Mouse (Mus musculus): ENCODE results near the gene Klf12. TPM values are rescaled to one million over a fixed set of nuclear protein-coding genes. Genes with fewer than 3 reads are reported as not detected.
"Not testable (repeated sequence)": the region's sequence is repeated elsewhere in the genome, so short reads cannot be mapped to it uniquely, and the experiment has no call there.

The Klf12 gene
- polyA plus RNA-seq, 1 experiment = 57.7 TPM

- TF ChIP-seq POLR2A (IDR thresholded peaks at IDR 0.05; ENCODE audit: borderline replicate concordance, extremely low read depth, insufficient read depth, insufficient read length, poor library complexity, severe bottlenecking) = no peak
- no peak for TF ChIP-seq CTCF (IDR thresholded peaks at IDR 0.05; ENCODE audit: borderline replicate concordance, extremely low read depth, insufficient read depth, insufficient read length)
- no peak for DNase-seq (ENCODE audit: low read depth)
These were observed 428.1 kb downstream of the Klf12 start for GRCm38 (mm10) chr14:99856158-99857011.

- DNase-seq (ENCODE audit: low read depth) = not testable (repeated sequence)
These were observed 430.0 kb downstream of the Klf12 start for GRCm38 (mm10) chr14:99854467-99854807.

GRCm38 (mm10) chr14:99853769-99854466, 430.6 kb downstream of the Klf12 start:
- DNase-seq (ENCODE audit: low read depth) = not testable (repeated sequence)

- DNase-seq (ENCODE audit: low read depth) = no peak
These were observed 434.1 kb downstream of the Klf12 start for GRCm38 (mm10) chr14:99850350-99850749.

GRCm38 (mm10) chr14:99847502-99847901, 437.0 kb downstream of the Klf12 start:
- no peak for TF ChIP-seq CTCF (IDR thresholded peaks at IDR 0.05; ENCODE audit: borderline replicate concordance, extremely low read depth, insufficient read depth, insufficient read length)
- TF ChIP-seq POLR2A (IDR thresholded peaks at IDR 0.05; ENCODE audit: borderline replicate concordance, extremely low read depth, insufficient read depth, insufficient read length, poor library complexity, severe bottlenecking) = no peak
- DNase-seq (ENCODE audit: low read depth) = no peak

More at GRCm38 (mm10) chr14:99850350-99850749, 434.1 kb downstream of the Klf12 start:
- no peak for TF ChIP-seq POLR2A (IDR thresholded peaks at IDR 0.05; ENCODE audit: borderline replicate concordance, extremely low read depth, insufficient read depth, insufficient read length, poor library complexity, severe bottlenecking)
- TF ChIP-seq CTCF (IDR thresholded peaks at IDR 0.05; ENCODE audit: borderline replicate concordance, extremely low read depth, insufficient read depth, insufficient read length) = no peak

GRCm38 (mm10) chr14:99826713-99827112, 457.8 kb downstream of the Klf12 start:
- TF ChIP-seq CTCF (IDR thresholded peaks at IDR 0.05; ENCODE audit: borderline replicate concordance, extremely low read depth, insufficient read depth, insufficient read length) (no peak), POLR2A (IDR thresholded peaks at IDR 0.05; ENCODE audit: borderline replicate concordance, extremely low read depth, insufficient read depth, insufficient read length, poor library complexity, severe bottlenecking) (no peak)
- no peak for DNase-seq (ENCODE audit: low read depth)
